Mouse (Mus musculus) spleen, postnatal 4 days (tissue): Measurements from ENCODE around the gene Otud3.

Source experiments
- DNase-seq, 2 experiments: peaks; one replicate each; pipeline ENCODE4 v3.0.0; 2022; ENCODE audit warnings: low spot score in 2 of 2

Otud3 gene

GRCm38 (mm10) chr4:138851463-138851862 is 62.3 kb downstream of the Otud3 start:
- DNase-seq, result peak; percentile 66 to 89
